Mouse (Mus musculus): ENCODE data around the gene Gm4767. TPM values are rescaled to one million over a fixed set of nuclear protein-coding genes. Genes with fewer than 3 reads are reported as not detected.
"Not testable (repeated sequence)": the region's sequence is repeated elsewhere in the genome, so short reads cannot be mapped to it uniquely, and the experiment has no call there.

Gm4767 gene
- total RNA-seq (2018; cell fraction: chromatin; rRNA removed) = 1 to 10 TPM in 5 of 26 experiments, under 1 TPM in 10, not detected in 11; 0.55 to 1.4 (median 0.81) TPM
- total RNA-seq (2018; cell fraction: cytosol; rRNA removed) = under 1 TPM in 21 of 26 experiments, not detected in 5; 0.19 to 0.99 (median 0.38) TPM
- 1 to 10 TPM in 5 of 26 experiments, under 1 TPM in 7, not detected in 14; 0.35 to 1.7 (median 0.80) TPM for total RNA-seq (2018; cell fraction: nucleus; rRNA removed)
- polyA plus RNA-seq (2018) = 0.66 to 0.87 TPM (median 0.84 TPM) in 3 replicates

GRCm38 (mm10) chr10:81811899-81812298 is at the start of gene Gm4767:
TSS of gene Gm4767 (plus strand) at chr10:81812186.
- H3K4me3 ChIP-seq (ENCODE audit: inconsistent target); H3K36me3 ChIP-seq (ENCODE audit: inconsistent target); H3K79me2 ChIP-seq (ENCODE audit: inconsistent target); H3K27ac ChIP-seq: not testable (repeated sequence)
- no CpG with 5 or more reads among the region's 20 CpGs for WGBS (ENCODE audit: missing documents)

GRCm38 (mm10) chr10:81770506-81771403 is 41.2 kb upstream of the Gm4767 start, which contains the start of gene Gm3055:
TSS of gene Gm3055 (minus strand) at chr10:81771161.
- not testable (repeated sequence) for H3K36me3 ChIP-seq (ENCODE audit: inconsistent target); H3K27ac ChIP-seq; H3K79me2 ChIP-seq (ENCODE audit: inconsistent target); H3K4me3 ChIP-seq (ENCODE audit: inconsistent target)
- WGBS (ENCODE audit: missing documents) = no CpG with 5 or more reads among the region's 43 CpGs

GRCm38 (mm10) chr10:81771404-81771777 is 40.6 kb upstream of the Gm4767 start:
- no CpG with 5 or more reads among the region's 3 CpGs for WGBS (ENCODE audit: missing documents)
- not testable (repeated sequence) for H3K79me2 ChIP-seq (ENCODE audit: inconsistent target); H3K4me3 ChIP-seq (ENCODE audit: inconsistent target); H3K27ac ChIP-seq; H3K36me3 ChIP-seq (ENCODE audit: inconsistent target)

GRCm38 (mm10) chr10:81846219-81846618 is 34.2 kb downstream of the Gm4767 start:
- H3K4me3 ChIP-seq (ENCODE audit: inconsistent target); H3K36me3 ChIP-seq (ENCODE audit: inconsistent target); H3K79me2 ChIP-seq (ENCODE audit: inconsistent target); H3K27ac ChIP-seq: not testable (repeated sequence)
- no CpG with 5 or more reads among the region's 18 CpGs for WGBS (ENCODE audit: missing documents)

GRCm38 (mm10) chr10:81863409-81864407 is 51.7 kb downstream of the Gm4767 start, which contains the start of gene Gm32687:
TSS of gene Gm32687 (plus strand) at chr10:81863934.
- WGBS (ENCODE audit: missing documents) = 60% methylated on average over 1 of the region's 49 CpGs
- H3K4me3 ChIP-seq (ENCODE audit: inconsistent target); H3K36me3 ChIP-seq (ENCODE audit: inconsistent target); H3K27ac ChIP-seq; H3K79me2 ChIP-seq (ENCODE audit: inconsistent target): not testable (repeated sequence)

Other genes with a start within 250 kb of the Gm4767 start
- gene Tle2, start 237.6 kb upstream of the Gm4767 start, polyA plus RNA-seq (2018) = 1.3 to 3.9 TPM (median 3.6 TPM) in 3 replicates
- 9.8 to 17.4 TPM (median 16.7 TPM) in 3 replicates for gene Tle6, start 211.1 kb upstream of the Gm4767 start, polyA plus RNA-seq (2018)
- gene BC025920, start 205.9 kb upstream of the Gm4767 start, polyA plus RNA-seq (2018) = 0.30 to 0.55 TPM (median 0.40 TPM) in 3 replicates
- gene Sirt6, start 184.4 kb upstream of the Gm4767 start, polyA plus RNA-seq (2018) = 7.3 to 9.1 TPM (median 8.1 TPM) in 3 replicates
- gene Ankrd24, start 183.6 kb upstream of the Gm4767 start, polyA plus RNA-seq (2018) = 10.3 to 12.0 TPM (median 11.5 TPM) in 3 replicates
- 2.2 to 2.9 TPM (median 2.6 TPM) in 3 replicates for gene Gm10778, start 163.1 kb upstream of the Gm4767 start, polyA plus RNA-seq (2018)
- 3.1 to 4.4 TPM (median 3.4 TPM) in 3 replicates for gene Zfp433, start 107.4 kb upstream of the Gm4767 start, polyA plus RNA-seq (2018)
- 1.6 to 1.7 TPM (median 1.6 TPM) in 3 replicates for gene Gm3055, start 41.0 kb upstream of the Gm4767 start, polyA plus RNA-seq (2018)
- 2.3 to 3.4 TPM (median 2.4 TPM) in 3 replicates for gene Gm32687, start 51.7 kb downstream of the Gm4767 start, polyA plus RNA-seq (2018)
- 0.28 to 0.57 TPM (median 0.36 TPM) in 3 replicates for gene Zfp781, start 118.3 kb downstream of the Gm4767 start, polyA plus RNA-seq (2018)
- gene Zfp873, start 235.9 kb downstream of the Gm4767 start, polyA plus RNA-seq (2018) = 2.8 to 3.9 TPM (median 3.2 TPM) in 3 replicates

Data from macrophage (primary cell).